Mouse (Mus musculus) duodenum, adult 2 months (tissue): ENCODE results near the gene Uty. TPM values are rescaled to one million over a fixed set of nuclear protein-coding genes. Genes with fewer than 3 reads are reported as not detected.

Source experiments
- polyA plus RNA-seq: library from polyadenylated mRNA; depleted of rRNA; stranded (reverse); fragments of >200 nt; gene quantifications from 2 replicates; pipeline ENCODE4 v1.2.3, GENCODE M21; 2012; ENCODE audit warnings: low replicate concordance; rRNA removed

The Uty gene
- 0.53 and 0.72 TPM in 2 replicates for polyA plus RNA-seq

GRCm38 (mm10) chrY:1245426-1245863 lies at the start of gene Uty:
Uty (minus strand) TSS chrY:1245759.

GRCm38 (mm10) chrY:1286171-1286795 lies 40.7 kb upstream of the Uty start, which contains the start of gene Ddx3y:
Ddx3y (minus strand) TSS chrY:1286629.

Other genes starting within 250 kb of the Uty start
- 1.0 and 1.3 TPM in 2 replicates for gene Eif2s3y, start 235.2 kb downstream of the Uty start, polyA plus RNA-seq
- 0.18 and 0.20 TPM in 2 replicates for gene Ddx3y, start 40.9 kb upstream of the Uty start, polyA plus RNA-seq
- gene Usp9y, start 214.0 kb upstream of the Uty start, polyA plus RNA-seq = not detected in 2 replicates